Mouse (Mus musculus) left cerebral cortex, postnatal 14 days (tissue): ENCODE measurements around the gene Iffo2. TPM values are rescaled to one million over a fixed set of nuclear protein-coding genes. Genes with fewer than 3 reads are reported as not detected.

Source experiments
- microRNA-seq, 2 experiments: library from miRNA; unstranded; fragments of <30 nt; microRNA quantifications; one replicate each; pipeline ENCODE4 v1.2.0; 2022
- total RNA-seq, 2 experiments: library from RNA; stranded (reverse); gene quantifications; 2 replicates each; pipeline ENCODE4 v1.2.3; 2021

The Iffo2 gene
- total RNA-seq, 2 experiments from 2014 or later: 17.2 to 19.6 TPM

Small RNA genes within 50 kb of the gene (microRNA-seq; reads per million reads assigned to microRNA genes)
- gene Gm25571 (0 reads per million in 2 experiments), gene Mir7020 (1.7 to 2.1 reads per million in 2 experiments)

Other genes with a start within 250 kb of the Iffo2 start
- gene Pqlc2, start 219.8 kb upstream of the Iffo2 start, total RNA-seq: 10 to 100 TPM; 15.1 to 15.4 TPM
- gene Akr7a5, start 219.8 kb upstream of the Iffo2 start, total RNA-seq: 10 to 100 TPM; 26.7 to 28.9 TPM
- 10 to 100 TPM; 38.2 to 48.5 TPM for gene Mrto4, start 178.0 kb upstream of the Iffo2 start, total RNA-seq
- 10 to 100 TPM; 77.7 to 82.3 TPM for gene Emc1, start 178.0 kb upstream of the Iffo2 start, total RNA-seq
- gene Ubr4, start 177.9 kb upstream of the Iffo2 start, total RNA-seq: 100 to 1,000 TPM; 158 to 164 TPM
- not detected for gene Gm21969, start 72.6 kb downstream of the Iffo2 start, total RNA-seq
- 10 to 100 TPM; 17.4 to 18.1 TPM for gene Aldh4a1, start 92.3 kb downstream of the Iffo2 start, total RNA-seq
- not detected for gene Tas1r2, start 123.0 kb downstream of the Iffo2 start, total RNA-seq